Mouse (Mus musculus) stomach, postnatal 0 days (tissue): Measurements from ENCODE around the gene Mcur1.

Experiments used
- CTCF ChIP-seq: IDR thresholded peaks from 2 replicates; pipeline ENCODE4 v1.5.1; 2016; ENCODE audit warnings: antibody characterized with exemption, low read depth, mild to moderate bottlenecking, moderate library complexity
- EP300 ChIP-seq: optimal IDR thresholded peaks from 2 replicates; pipeline ENCODE3; 2016; ENCODE audit warnings: antibody characterized with exemption

DNA sequence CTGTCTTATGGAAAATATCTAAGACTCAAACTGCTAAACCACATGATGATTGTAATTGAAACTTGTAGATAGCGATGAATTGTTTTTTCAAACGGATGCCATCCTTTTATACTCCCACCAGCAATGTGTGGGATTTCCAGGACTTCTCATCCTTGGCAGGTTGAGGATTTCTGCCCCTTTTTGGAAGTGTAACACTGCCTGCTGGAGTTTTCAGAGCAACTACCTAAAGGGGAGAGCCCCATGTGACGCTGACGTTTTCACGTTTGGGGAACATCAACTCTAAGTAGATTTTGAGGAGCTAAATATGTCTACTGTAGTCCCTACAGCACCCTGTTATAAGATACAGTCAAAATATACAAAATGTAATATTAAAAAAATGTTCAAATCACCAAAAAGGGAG is 2.7 kb upstream of the Mcur1 start:
- TF ChIP-seq CTCF (no peak), EP300 (no peak)
